Mouse (Mus musculus): ENCODE results near the gene Scamp3. TPM values are rescaled to one million over a fixed set of nuclear protein-coding genes. Genes with fewer than 3 reads are reported as not detected.
A peak's percentile ranks its signal among the peaks of the same experiment; 100 is the strongest.

The Scamp3 gene
- polyA plus RNA-seq, 1 experiment = 96.1 TPM

- TF ChIP-seq CTCF (IDR thresholded peaks at IDR 0.05; ENCODE audit: extremely low read depth, insufficient read length, insufficient replicate concordance, low read depth, low read length) (no peak), POLR2A (IDR thresholded peaks at IDR 0.05; ENCODE audit: low read depth, low read length) (no peak)
- 85% methylated on average over 7 of the region's 7 CpGs for WGBS
- Histone ChIP-seq H3K27ac (ENCODE audit: insufficient read depth, low read depth, low read length) (no peak overlapping the region), H3K4me1 (ENCODE audit: control insufficient read depth, insufficient read depth, insufficient read length, low read length) (peaks cover 5% of the 10 kb centered on the region; the same call in 1 of the 2 replicates), H3K27me3 (ENCODE audit: control insufficient read depth, insufficient read depth, low read length) (no peaks in the 10 kb centered on the region), H3K4me3 (ENCODE audit: low read depth, low read length) (no peak overlapping the region), H3K36me3 (ENCODE audit: control insufficient read depth, insufficient read depth, low read length) (peaks cover 62% of the 10 kb centered on the region)
Observed at GRCm38 (mm10) chr3:89176421-89176820, 852 bp upstream of the Scamp3 start.

- TF ChIP-seq POLR2A (IDR thresholded peaks at IDR 0.05; ENCODE audit: low read depth, low read length) = no peak
- Histone ChIP-seq H3K36me3 (ENCODE audit: control insufficient read depth, insufficient read depth, low read length) (peaks cover 60% of the 10 kb centered on the region), H3K27ac (ENCODE audit: insufficient read depth, low read depth, low read length) (peak overlapping the region; percentile 42), H3K4me1 (ENCODE audit: control insufficient read depth, insufficient read depth, insufficient read length, low read length) (peaks cover 8% of the 10 kb centered on the region), H3K27me3 (ENCODE audit: control insufficient read depth, insufficient read depth, low read length) (no peaks in the 10 kb centered on the region), H3K4me3 (ENCODE audit: low read depth, low read length) (peak overlapping the region; percentile 85)
- 2% methylated on average over 6 of the region's 6 CpGs for WGBS
Observed at GRCm38 (mm10) chr3:89178107-89178385, 773 bp downstream of the Scamp3 start.

- TF ChIP-seq POLR2A (IDR thresholded peaks at IDR 0.05; ENCODE audit: low read depth, low read length) (no peak), CTCF (IDR thresholded peaks at IDR 0.05; ENCODE audit: extremely low read depth, insufficient read length, insufficient replicate concordance, low read depth, low read length) (no peak)
- 93% methylated on average over 11 of the region's 11 CpGs for WGBS
- Histone ChIP-seq H3K36me3 (ENCODE audit: control insufficient read depth, insufficient read depth, low read length) (peaks cover 50% of the 10 kb centered on the region), H3K27me3 (ENCODE audit: control insufficient read depth, insufficient read depth, low read length) (no peaks in the 10 kb centered on the region), H3K4me3 (ENCODE audit: low read depth, low read length) (no peak overlapping the region), H3K4me1 (ENCODE audit: control insufficient read depth, insufficient read depth, insufficient read length, low read length) (peaks cover 11% of the 10 kb centered on the region), H3K27ac (ENCODE audit: insufficient read depth, low read depth, low read length) (no peak overlapping the region)
Observed at GRCm38 (mm10) chr3:89179056-89179455, 1.8 kb downstream of the Scamp3 start.

- peaks cover 11% of the 10 kb centered on the region for H3K4me1 ChIP-seq (ENCODE audit: control insufficient read depth, insufficient read depth, insufficient read length, low read length)
- WGBS = 94% methylated on average over 27 of the region's 27 CpGs
Observed at GRCm38 (mm10) chr3:89181749-89182500, 4.7 kb downstream of the Scamp3 start.

GRCm38 (mm10) chr3:89182531-89183057 is 5.3 kb downstream of the Scamp3 start:
- Histone ChIP-seq H3K27me3 (ENCODE audit: control insufficient read depth, insufficient read depth, low read length) (no peaks in the 10 kb centered on the region), H3K4me1 (ENCODE audit: control insufficient read depth, insufficient read depth, insufficient read length, low read length) (peaks cover 11% of the 10 kb centered on the region), H3K4me3 (ENCODE audit: low read depth, low read length) (peak overlapping the region; percentile 69), H3K27ac (ENCODE audit: insufficient read depth, low read depth, low read length) (no peak overlapping the region), H3K36me3 (ENCODE audit: control insufficient read depth, insufficient read depth, low read length) (peaks cover 27% of the 10 kb centered on the region)
- WGBS = 40% methylated on average over 7 of the region's 7 CpGs
- TF ChIP-seq POLR2A (IDR thresholded peaks at IDR 0.05; ENCODE audit: low read depth, low read length) = no peak
- TF ChIP-seq CTCF (IDR thresholded peaks at IDR 0.05; ENCODE audit: extremely low read depth, insufficient read length, insufficient replicate concordance, low read depth, low read length) = no peak

More at GRCm38 (mm10) chr3:89181749-89182500, 4.7 kb downstream of the Scamp3 start:
- no peaks in the 10 kb centered on the region for H3K27me3 ChIP-seq (ENCODE audit: control insufficient read depth, insufficient read depth, low read length)
- H3K4me3 ChIP-seq (ENCODE audit: low read depth, low read length) = no peak overlapping the region
- H3K27ac ChIP-seq (ENCODE audit: insufficient read depth, low read depth, low read length) = no peak overlapping the region
- no peak for TF ChIP-seq POLR2A (IDR thresholded peaks at IDR 0.05; ENCODE audit: low read depth, low read length)
- TF ChIP-seq CTCF (IDR thresholded peaks at IDR 0.05; ENCODE audit: extremely low read depth, insufficient read length, insufficient replicate concordance, low read depth, low read length) = no peak
- peaks cover 27% of the 10 kb centered on the region for H3K36me3 ChIP-seq (ENCODE audit: control insufficient read depth, insufficient read depth, low read length)

- Histone ChIP-seq H3K27me3 (ENCODE audit: control insufficient read depth, insufficient read depth, low read length) (no peaks in the 10 kb centered on the region), H3K4me1 (ENCODE audit: control insufficient read depth, insufficient read depth, insufficient read length, low read length) (peaks cover 9% of the 10 kb centered on the region), H3K4me3 (ENCODE audit: low read depth, low read length) (peak within 1 kb of the TSS; percentile 69), H3K36me3 (ENCODE audit: control insufficient read depth, insufficient read depth, low read length) (peaks cover 27% of the 10 kb centered on the region), H3K27ac (ENCODE audit: insufficient read depth, low read depth, low read length) (no peak within 1 kb of the TSS)
- TF ChIP-seq CTCF (IDR thresholded peaks at IDR 0.05; ENCODE audit: extremely low read depth, insufficient read length, insufficient replicate concordance, low read depth, low read length) (no peak), POLR2A (IDR thresholded peaks at IDR 0.05; ENCODE audit: low read depth, low read length) (peak; percentile 26; the same call in 1 of the 2 replicates)
- 8% methylated on average over 39 of the region's 39 CpGs for WGBS
Observed at GRCm38 (mm10) chr3:89183058-89183958, 6.0 kb downstream of the Scamp3 start, which contains the start of gene Fam189b. TSS of gene Fam189b (plus strand) at chr3:89183143.

GRCm38 (mm10) chr3:89183959-89184315 is 6.7 kb downstream of the Scamp3 start:
- Histone ChIP-seq H3K27me3 (ENCODE audit: control insufficient read depth, insufficient read depth, low read length) (no peaks in the 10 kb centered on the region), H3K4me3 (ENCODE audit: low read depth, low read length) (peak overlapping the region; percentile 69; the same call in 1 of the 2 replicates), H3K4me1 (ENCODE audit: control insufficient read depth, insufficient read depth, insufficient read length, low read length) (peaks cover 6% of the 10 kb centered on the region; the same call in 1 of the 2 replicates), H3K27ac (ENCODE audit: insufficient read depth, low read depth, low read length) (no peak overlapping the region), H3K36me3 (ENCODE audit: control insufficient read depth, insufficient read depth, low read length) (peaks cover 27% of the 10 kb centered on the region)
- no peak for TF ChIP-seq POLR2A (IDR thresholded peaks at IDR 0.05; ENCODE audit: low read depth, low read length)
- TF ChIP-seq CTCF (IDR thresholded peaks at IDR 0.05; ENCODE audit: extremely low read depth, insufficient read length, insufficient replicate concordance, low read depth, low read length) = no peak
- WGBS = 86% methylated on average over 6 of the region's 6 CpGs
